Mouse (Mus musculus) layer of hippocampus, postnatal 14 days (tissue): Measurements from ENCODE around the gene Arhgap23. TPM values are rescaled to one million over a fixed set of nuclear protein-coding genes. Genes with fewer than 3 reads are reported as not detected.

Source experiments
- DNase-seq, 2 experiments: peaks; one replicate each; pipeline ENCODE4 v3.0.0; 2021 to 2022; ENCODE audit warnings: low spot score in 2 of 2, mixed read lengths in 1 of 2
- total RNA-seq, 2 experiments: library from RNA; stranded (reverse); gene quantifications; 2 replicates each; pipeline ENCODE4 v1.2.3; 2021

The Arhgap23 gene
- total RNA-seq, 2 experiments from 2014 or later, result 66.7 to 70.0 TPM

DNA sequence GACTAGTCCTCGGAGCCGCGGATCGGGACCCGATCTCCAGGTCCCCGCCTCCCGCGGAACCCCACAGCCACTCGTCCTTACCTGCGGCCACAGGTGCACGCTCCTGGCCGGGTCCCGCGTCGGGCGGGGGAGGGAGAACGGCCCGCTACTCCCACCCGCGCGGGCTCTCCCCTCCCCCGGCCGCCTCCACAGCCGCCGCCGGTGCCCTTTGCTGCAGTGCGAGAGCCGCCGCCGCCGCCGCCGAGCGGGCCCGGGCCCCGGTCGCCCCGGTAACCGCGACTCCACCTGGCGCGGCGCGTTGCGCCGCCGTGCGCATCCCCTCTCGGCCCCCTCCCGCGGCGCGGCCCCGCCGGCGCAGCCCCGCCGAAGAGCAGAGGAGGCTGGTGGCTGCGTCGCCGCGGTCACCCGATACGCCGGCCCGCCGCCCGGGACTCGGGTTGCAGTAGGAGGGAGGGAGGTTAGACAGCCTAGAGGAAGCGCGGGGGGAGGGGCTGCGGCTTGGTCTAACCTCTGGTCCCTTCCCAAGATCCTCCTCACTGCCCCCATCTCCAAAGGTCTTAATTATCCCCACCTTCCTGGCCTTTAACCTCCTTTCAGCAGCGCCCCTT lies 131.6 kb downstream of the Arhgap23 start:
- no peak for DNase-seq

DNA sequence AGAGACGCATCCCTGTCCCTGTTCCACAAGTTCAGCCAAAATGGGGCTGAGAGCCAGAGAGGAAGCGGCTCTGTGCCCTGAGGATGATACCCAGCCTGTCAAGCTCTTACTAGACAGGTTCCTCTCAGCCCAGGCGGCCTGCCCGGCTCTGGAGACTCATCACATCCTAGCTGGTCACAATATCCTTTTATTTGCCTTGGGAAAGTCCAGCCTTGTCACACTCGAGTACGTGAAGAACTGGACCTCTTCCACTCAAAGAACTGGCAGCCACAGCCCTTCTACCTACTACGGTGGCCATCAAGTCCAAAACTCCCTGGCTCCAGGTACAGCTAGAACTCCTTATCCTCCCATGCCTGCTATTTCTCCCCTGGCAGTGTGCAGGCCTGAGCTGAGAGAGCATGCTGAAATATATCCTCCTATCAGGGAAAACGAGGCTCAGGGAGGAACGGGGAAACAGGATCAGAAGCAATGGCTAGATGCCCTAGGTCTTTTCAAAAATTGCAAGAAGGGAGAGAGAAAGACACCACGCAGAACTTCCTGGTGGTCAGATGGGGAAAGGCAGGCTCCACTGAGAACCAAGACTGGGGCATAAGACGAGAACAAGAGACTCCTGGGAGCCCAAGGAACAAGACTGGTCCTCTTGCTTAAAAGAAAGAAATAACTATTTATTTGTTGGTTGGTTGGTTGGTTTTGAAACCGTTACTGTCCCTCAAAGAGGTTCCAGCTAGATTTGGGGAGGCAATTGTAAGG lies 132.8 kb downstream of the Arhgap23 start:
- no peak for DNase-seq

DNA sequence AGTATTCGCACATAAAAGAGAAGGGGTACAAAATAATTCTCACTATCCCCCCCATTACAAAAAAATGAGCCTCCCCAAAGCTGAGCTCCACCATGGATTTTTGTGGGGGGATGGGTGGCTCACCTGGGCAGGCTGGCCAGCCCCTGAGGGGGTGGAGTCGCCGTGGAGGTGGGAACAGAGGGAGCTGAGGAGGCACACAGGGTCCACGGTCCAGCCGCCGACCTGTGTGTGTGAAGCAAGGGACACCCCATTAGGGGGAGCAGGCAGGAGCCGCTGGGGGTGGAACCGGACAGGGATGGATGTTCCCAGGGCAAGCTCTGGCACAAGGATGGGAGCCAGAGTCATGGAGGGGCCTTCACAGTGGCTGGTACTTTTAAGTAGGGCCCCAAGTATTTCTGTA lies 133.4 kb downstream of the Arhgap23 start:
- DNase-seq, result no peak

Other genes starting within 250 kb of the Arhgap23 start
- gene Kpnb1, start 227.7 kb upstream of the Arhgap23 start, total RNA-seq, result 100 to 1,000 TPM; 129 to 132 TPM
- 100 to 1,000 TPM; 138 TPM for gene Npepps, start 134.9 kb upstream of the Arhgap23 start, total RNA-seq
- gene Mrpl45, start 99.8 kb upstream of the Arhgap23 start, total RNA-seq, result 10 to 100 TPM; 20.4 to 22.7 TPM
- gene Gpr179, start 63.5 kb upstream of the Arhgap23 start, total RNA-seq, result under 1 TPM; 0.21 to 0.24 TPM
- 10 to 100 TPM; 75.2 to 77.8 TPM for gene Socs7, start 53.0 kb upstream of the Arhgap23 start, total RNA-seq
- gene 4933428G20Rik, start 84.8 kb downstream of the Arhgap23 start, total RNA-seq, result not detected
- gene Srcin1, start 160.7 kb downstream of the Arhgap23 start, total RNA-seq, result 100 to 1,000 TPM; 309 to 331 TPM
- gene Epop, start 214.2 kb downstream of the Arhgap23 start, total RNA-seq, result 10 to 100 TPM; 12.1 to 13.5 TPM
- 10 to 100 TPM; 72.8 to 83.8 TPM for gene Mllt6, start 247.9 kb downstream of the Arhgap23 start, total RNA-seq